Comparison of ENCODE assay signal across 8 mouse cellular contexts in genomic region chr12:88709223-88709622, GRCm38 (mm10). TPM values are rescaled to one million over a fixed set of nuclear protein-coding genes. Genes with fewer than 3 reads are reported as not detected.
DNase-seq lines count a peak whose midpoint lies in the region; ATAC-seq and TF ChIP-seq lines count a peak whose summit lies in the region.

No protein-coding gene starts in this region.

- DNase-seq in thymus, postnatal 0 days (ENCODE audit: low spot score): peak; percentile 57
- no peak for DNase-seq in thymus, postnatal 36 days
- peak; percentile 20 to 56 for DNase-seq in cerebellum, postnatal 25 days
- peak; percentile 91 for DNase-seq in kidney, postnatal 0 days (ENCODE audit: low spot score)
- DNase-seq in midbrain, embryonic 10.5 days (ENCODE audit: low spot score): peak; percentile 81
- peak; percentile 68 for DNase-seq in thymus, postnatal 4 days
- no peak for DNase-seq in left cerebral cortex, postnatal 14 days (ENCODE audit: low spot score in 2 of 2)

- H3K27ac ChIP-seq in heart, embryonic 16.5 days (ENCODE audit: low read length): no peak overlapping the region
- H3K27ac ChIP-seq in kidney, postnatal 0 days: no peak overlapping the region
- no peak overlapping the region for H3K27ac ChIP-seq in midbrain, embryonic 10.5 days (replicated peaks)

- no peaks in the 10 kb centered on the region for H3K27me3 ChIP-seq in heart, embryonic 16.5 days (ENCODE audit: control insufficient read depth, insufficient read depth, low read length)
- H3K27me3 ChIP-seq in kidney, postnatal 0 days (ENCODE audit: insufficient read depth, low read length): no peaks in the 10 kb centered on the region
- no peaks in the 10 kb centered on the region for H3K27me3 ChIP-seq in midbrain, embryonic 10.5 days (ENCODE audit: low read depth, poor library complexity, severe bottlenecking)

- no peaks in the 10 kb centered on the region for H3K9me3 ChIP-seq in heart, embryonic 16.5 days (replicated peaks; ENCODE audit: control insufficient read depth, low read length)
- no peaks in the 10 kb centered on the region for H3K9me3 ChIP-seq in kidney, postnatal 0 days (replicated peaks; ENCODE audit: low read length)
- H3K9me3 ChIP-seq in midbrain, embryonic 10.5 days (replicated peaks): no peaks in the 10 kb centered on the region

- H3K9ac ChIP-seq in heart, embryonic 16.5 days (ENCODE audit: low read length): no peak overlapping the region
- H3K9ac ChIP-seq in kidney, postnatal 0 days (ENCODE audit: low read depth, low read length): no peak overlapping the region

- no peaks in the 10 kb centered on the region for H3K36me3 ChIP-seq in heart, embryonic 16.5 days (ENCODE audit: control insufficient read depth, insufficient read depth)
- H3K36me3 ChIP-seq in kidney, postnatal 0 days (ENCODE audit: insufficient read depth, low read length): no peaks in the 10 kb centered on the region
- no peaks in the 10 kb centered on the region for H3K36me3 ChIP-seq in midbrain, embryonic 10.5 days

- ATAC-seq in heart, embryonic 16.5 days (replicated peaks; ENCODE audit: extremely low read depth, insufficient read depth, low FRiP score): peak; percentile 63; the same call in 1 of the 2 replicates
- ATAC-seq in kidney, postnatal 0 days (replicated peaks; ENCODE audit: low FRiP score, low read depth): peak; percentile 79; the same call in 1 of the 2 replicates

- H3K4me3 ChIP-seq in heart, embryonic 16.5 days (ENCODE audit: low read length): no peak overlapping the region
- no peak overlapping the region for H3K4me3 ChIP-seq in kidney, postnatal 0 days (replicated peaks; ENCODE audit: low read depth, low read length)
- no peak overlapping the region for H3K4me3 ChIP-seq in midbrain, embryonic 10.5 days

- intact Hi-C loops in left cerebral cortex, postnatal 14 days (cut with DNase I): loop anchor here (5.0 to 10.0 kb wide), 2 partner anchors 276 to 302 kb away; no protein-coding TSS in a partner anchor

- 10% methylated on average over 11 of the region's 11 CpGs for WGBS in heart, embryonic 16.5 days
- 9% methylated on average over 11 of the region's 11 CpGs for WGBS in kidney, postnatal 0 days
- 10% methylated on average over 11 of the region's 11 CpGs for WGBS in midbrain, embryonic 10.5 days

- no peak overlapping the region for H3K4me2 ChIP-seq in heart, embryonic 16.5 days (ENCODE audit: low read depth, low read length)
- no peak overlapping the region for H3K4me2 ChIP-seq in kidney, postnatal 0 days (ENCODE audit: low read length)

- TF ChIP-seq CTCF in kidney, postnatal 0 days (IDR thresholded peaks at IDR 0.05; ENCODE audit: low read depth): peak; percentile 70

- no peaks in the 10 kb centered on the region for H3K4me1 ChIP-seq in heart, embryonic 16.5 days (ENCODE audit: control insufficient read depth, insufficient read depth, low read length)
- H3K4me1 ChIP-seq in kidney, postnatal 0 days (replicated peaks; ENCODE audit: insufficient read depth, low read length): no peaks in the 10 kb centered on the region
- H3K4me1 ChIP-seq in midbrain, embryonic 10.5 days: 0 out of 2 replicates have a peak, but pooled peaks cover 3% of the 10 kb centered on the region

RNA-seq across cellular contexts. Expression of gene Nrxn3, which starts 13.5 kb away (rescaled TPM):
- 0.17 and 0.23 TPM in 2 replicates for polyA plus RNA-seq in thymus, postnatal 0 days (2015; fragmentation: Nextera tagmentation; extraction: Ambion mirVana)
- polyA plus RNA-seq in heart, embryonic 16.5 days (2015; fragmentation: Nextera tagmentation; extraction: Ambion mirVana): 1.3 and 1.5 TPM in 2 replicates
- 3.0 and 3.2 TPM in 2 replicates for polyA plus RNA-seq in kidney, postnatal 0 days (2015; fragmentation: Nextera tagmentation; extraction: Ambion mirVana)
- polyA plus RNA-seq in midbrain, embryonic 10.5 days (2016; fragmentation: Nextera tagmentation; extraction: Ambion mirVana): 5.2 and 18.0 TPM in 2 replicates
- total RNA-seq in left cerebral cortex, postnatal 14 days (2021): 100 to 1,000 TPM; 202 to 209 TPM

Comparison
In these comparisons a context has a peak if more than half of its experiments do, and no peak if none do; other contexts are left out.
1. DNase-seq: peak in thymus, postnatal 0 days (single experiment), cerebellum, postnatal 25 days (2 of 2), kidney, postnatal 0 days (single experiment), midbrain, embryonic 10.5 days (single experiment) and thymus, postnatal 4 days (single experiment); none in thymus, postnatal 36 days (0 of 2) and left cerebral cortex, postnatal 14 days (0 of 2).